Mouse (Mus musculus) heart, postnatal 0 days (tissue): ENCODE data around the gene Osbpl8.

Experiments used
- CTCF ChIP-seq: IDR thresholded peaks from 2 replicates; pipeline ENCODE4 v1.5.1; 2016; ENCODE audit warnings: antibody characterized with exemption, control low read depth, low read depth
- EP300 ChIP-seq: IDR thresholded peaks from 2 replicates; pipeline ENCODE4 v1.6.1; 2016; ENCODE audit warnings: antibody characterized with exemption, low read depth

DNA sequence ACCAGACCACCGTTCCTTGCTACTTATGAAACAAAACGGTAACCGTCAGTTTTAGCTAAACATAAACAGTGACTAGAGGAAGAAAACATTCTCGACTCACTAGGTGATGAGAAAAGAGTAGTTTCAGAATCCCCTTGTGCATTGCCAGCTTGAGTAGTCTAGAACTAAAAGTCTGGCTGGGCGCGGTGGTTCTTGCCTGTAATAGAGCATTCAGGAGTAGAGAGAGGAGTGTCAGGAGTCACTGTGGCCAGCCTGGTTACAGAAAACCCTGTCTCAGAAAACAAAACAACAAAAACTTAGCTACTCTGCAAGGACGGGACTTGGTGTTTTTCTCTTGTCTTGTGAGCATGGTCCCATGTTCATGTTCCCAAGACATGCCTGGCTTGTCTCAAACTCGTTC, 12.8 kb downstream of the Osbpl8 start:
- TF ChIP-seq CTCF (no peak), EP300 (no peak)
